Mouse (Mus musculus) liver, embryonic 12.5 days (tissue): ENCODE measurements around the gene Gm49425. TPM values are rescaled to one million over a fixed set of nuclear protein-coding genes. Genes with fewer than 3 reads are reported as not detected.

Experiments
- ATAC-seq: fragments of 200-750 bp; cut with Nextera tagmentation; 2 replicates; pipeline ENCODE4 v1.8.0; 2017; ENCODE audit warnings: moderate number of reproducible peaks, mild to moderate bottlenecking, moderate library complexity
- H3K27ac ChIP-seq: fragments of 300-500 bp; sonication (generic); 2 replicates; pipeline ENCODE4 v1.5.1; 2016; ENCODE audit warnings: mild to moderate bottlenecking
- H3K27me3 ChIP-seq: fragments of 300-500 bp; sonication (generic); replicated peaks from 2 replicates; pipeline ENCODE4 v1.6.1; 2016; ENCODE audit warnings: mild to moderate bottlenecking, moderate library complexity
- H3K36me3 ChIP-seq: fragments of 300-500 bp; sonication (generic); 2 replicates; pipeline ENCODE4 v1.6.1; 2016; ENCODE audit warnings: mild to moderate bottlenecking, moderate library complexity
- H3K4me1 ChIP-seq: fragments of 300-500 bp; sonication (generic); 2 replicates; pipeline ENCODE4 v1.6.1; 2016
- H3K4me2 ChIP-seq: fragments of 300-500 bp; sonication (generic); 2 replicates; pipeline ENCODE4 v1.6.1; 2016; ENCODE audit warnings: mild to moderate bottlenecking, moderate library complexity
- H3K4me3 ChIP-seq: fragments of 300-500 bp; sonication (generic); 2 replicates; pipeline ENCODE4 v1.5.1; 2016; ENCODE audit warnings: mild to moderate bottlenecking, moderate library complexity
- H3K9ac ChIP-seq: fragments of 300-500 bp; sonication (generic); 2 replicates; pipeline ENCODE4 v1.6.1; 2016; ENCODE audit warnings: mild to moderate bottlenecking, moderate library complexity
- H3K9me3 ChIP-seq: fragments of 300-500 bp; sonication (generic); replicated peaks from 2 replicates; pipeline ENCODE4 v1.6.1; 2016; ENCODE audit warnings: mild to moderate bottlenecking, moderate library complexity
- WGBS: fragments of 180-500 bp; shearing (Covaris S2); methylation state at CpG from one replicate; pipeline ENCODE4 v1.1.7; 2016; ENCODE audit not compliant: insufficient replicate concordance; 5-methylcytosine and 5-hydroxymethylcytosine counted together
- microRNA-seq: library from miRNA; unstranded; fragments of <30 nt; microRNA quantifications from one replicate; pipeline ENCODE4, GENCODE M21; 2017
- polyA plus RNA-seq: library from polyadenylated mRNA; unstranded; fragments of >200 nt; fragmentation: Nextera tagmentation; extraction: Ambion mirVana; gene quantifications from 2 replicates; pipeline ENCODE4 v1.2.1, GENCODE M21; 2016

Gene Gm49425
- polyA plus RNA-seq, 1 experiment from 2014 or later = not detected

DNA sequence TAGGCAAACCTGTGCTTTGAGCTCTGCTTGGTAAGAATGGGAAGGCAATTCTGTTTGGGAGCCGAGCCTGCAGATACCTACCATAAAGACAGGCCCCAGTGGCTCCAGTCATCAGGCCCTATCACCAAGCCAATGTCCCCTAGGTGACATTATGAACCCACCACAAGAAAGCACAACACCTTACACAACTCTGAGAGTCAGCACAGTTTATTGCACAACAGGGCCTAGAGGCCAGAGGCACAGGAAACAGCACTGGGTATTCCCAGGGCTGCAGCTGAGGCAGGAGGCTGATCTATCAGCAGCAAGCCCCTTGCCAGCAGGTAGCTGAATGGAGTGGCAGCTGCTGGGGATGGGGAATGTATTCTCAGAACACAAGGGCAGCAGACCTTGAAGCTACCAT, 32.1 kb downstream of the Gm49425 start:
- Histone ChIP-seq H3K27me3 (peaks cover 6% of the 10 kb centered on the region), H3K9ac (no peak overlapping the region), H3K27ac (no peak overlapping the region), H3K4me3 (no peak overlapping the region), H3K4me2 (no peak overlapping the region), H3K4me1 (no peaks in the 10 kb centered on the region; the same call in 1 of the 2 replicates), H3K36me3 (no peaks in the 10 kb centered on the region), H3K9me3 (no peaks in the 10 kb centered on the region)
- ATAC-seq = no peak
- WGBS = 39% methylated on average over 1 of the region's 1 CpGs

DNA sequence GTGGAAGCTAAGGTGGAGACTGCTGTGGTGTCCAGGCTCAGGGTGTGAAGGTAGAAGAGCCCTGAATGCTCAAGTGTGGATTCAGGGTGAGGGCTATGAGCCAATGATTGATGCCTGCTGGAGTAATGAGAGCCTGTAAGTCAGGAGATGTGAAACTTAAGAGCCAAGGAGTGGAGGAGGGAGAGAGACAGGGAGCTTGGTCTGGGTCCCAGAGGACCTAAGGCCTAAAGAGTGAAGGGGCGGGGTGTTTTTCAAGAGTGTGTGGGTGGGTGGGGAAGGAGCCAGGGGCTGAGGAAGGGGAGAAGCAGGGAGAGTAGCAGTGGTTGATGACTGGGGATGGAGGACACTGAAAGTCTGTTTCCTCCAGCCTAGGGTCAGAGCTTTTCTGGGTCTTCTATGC, 33.4 kb downstream of the Gm49425 start:
- no peaks in the 10 kb centered on the region for H3K9me3 ChIP-seq
- peaks cover 19% of the 10 kb centered on the region for H3K27me3 ChIP-seq
- WGBS = 91% methylated on average over 1 of the region's 1 CpGs
- no peak overlapping the region for H3K4me3 ChIP-seq
- H3K36me3 ChIP-seq = no peaks in the 10 kb centered on the region
- ATAC-seq = no peak
- peaks cover 9% of the 10 kb centered on the region for H3K4me1 ChIP-seq
- H3K9ac ChIP-seq = no peak overlapping the region
- no peak overlapping the region for H3K27ac ChIP-seq
- H3K4me2 ChIP-seq = no peak overlapping the region

DNA sequence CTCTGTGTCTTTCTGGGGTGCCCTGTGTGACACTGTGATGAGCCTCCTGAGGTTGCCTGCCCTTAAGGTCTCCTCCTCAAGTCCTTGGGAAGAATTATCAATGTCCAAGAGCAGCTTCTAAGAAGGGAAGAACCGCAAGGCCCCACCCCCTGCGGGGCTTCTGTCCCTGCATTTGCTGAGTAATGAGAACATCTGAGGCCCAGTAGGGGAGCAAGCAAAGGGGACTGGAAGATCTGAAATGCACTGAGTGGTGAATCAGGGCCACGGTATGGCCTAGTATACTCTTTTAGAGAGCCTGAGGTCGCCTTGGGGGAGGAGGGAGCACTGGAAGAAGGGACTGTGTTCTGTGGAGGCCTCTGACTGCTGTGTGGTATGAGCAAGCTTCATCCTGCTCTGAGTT, 35.0 kb downstream of the Gm49425 start:
- no peak overlapping the region for H3K4me3 ChIP-seq
- H3K4me1 ChIP-seq = peaks cover 9% of the 10 kb centered on the region
- H3K27ac ChIP-seq = no peak overlapping the region
- WGBS = 27% methylated on average over 4 of the region's 4 CpGs
- H3K27me3 ChIP-seq = peaks cover 28% of the 10 kb centered on the region
- H3K9me3 ChIP-seq = no peaks in the 10 kb centered on the region
- no peak overlapping the region for H3K4me2 ChIP-seq
- no peak for ATAC-seq
- no peaks in the 10 kb centered on the region for H3K36me3 ChIP-seq
- no peak overlapping the region for H3K9ac ChIP-seq

DNA sequence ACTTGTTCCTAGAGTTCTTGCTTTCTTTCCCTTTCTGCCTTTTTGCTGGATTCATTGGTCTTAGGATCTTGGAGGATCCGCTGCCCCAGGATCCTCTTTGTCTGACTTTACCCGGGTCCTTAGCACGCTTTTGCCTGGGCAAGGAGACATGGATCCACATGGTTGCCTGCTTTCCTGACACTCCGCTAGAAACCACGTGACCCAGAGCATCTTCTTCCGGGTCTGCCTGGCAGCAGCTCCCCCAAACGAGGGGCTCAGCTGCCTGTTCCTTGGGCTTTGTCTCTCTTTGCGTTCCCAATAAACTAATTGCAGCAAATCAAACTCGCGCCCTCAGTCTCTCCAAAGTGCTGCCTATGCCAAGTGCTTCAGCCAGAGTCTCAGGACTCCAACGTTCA, 37.4 kb downstream of the Gm49425 start:
- H3K27ac ChIP-seq = no peak overlapping the region
- no peak overlapping the region for H3K4me3 ChIP-seq
- no peaks in the 10 kb centered on the region for H3K9me3 ChIP-seq
- H3K4me2 ChIP-seq = peak overlapping the region; percentile 48
- H3K27me3 ChIP-seq = peaks cover 28% of the 10 kb centered on the region
- peaks cover 9% of the 10 kb centered on the region for H3K4me1 ChIP-seq
- H3K9ac ChIP-seq = no peak overlapping the region
- 32% methylated on average over 11 of the region's 11 CpGs for WGBS
- ATAC-seq = no peak
- H3K36me3 ChIP-seq = no peaks in the 10 kb centered on the region

DNA sequence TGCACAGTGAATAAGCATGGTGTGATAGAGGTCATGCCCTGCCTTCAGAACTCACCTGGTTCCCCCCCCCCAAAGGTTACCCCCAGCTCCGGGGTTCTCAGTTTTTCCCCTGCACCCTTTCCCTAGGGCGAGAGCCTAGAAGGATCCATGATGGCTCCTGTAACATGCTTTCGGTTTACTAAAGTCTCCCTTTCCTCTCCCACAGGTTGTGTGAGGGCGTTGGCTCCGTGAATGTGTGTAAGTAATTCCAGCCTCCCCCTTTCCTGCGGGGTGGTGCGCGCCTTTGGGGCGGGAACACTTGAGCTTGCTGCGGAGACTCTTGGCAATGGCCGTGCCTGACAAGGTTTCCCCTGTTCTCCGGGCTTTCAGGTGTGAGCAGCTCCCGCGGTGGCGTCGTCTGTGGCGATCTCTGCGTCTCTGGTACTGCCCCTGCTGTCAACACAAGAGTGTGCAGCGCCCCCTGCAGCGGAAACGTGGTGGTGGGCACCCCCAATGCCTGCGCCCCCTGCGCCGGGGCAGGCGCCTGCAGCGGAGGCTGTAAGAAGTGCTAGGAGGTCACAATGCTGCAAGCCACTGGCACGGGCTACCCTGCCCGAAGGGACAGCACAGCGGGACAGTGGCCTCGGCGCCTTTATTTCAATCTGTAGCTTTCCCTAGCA, 37.9 kb downstream of the Gm49425 start:
- H3K27ac ChIP-seq = no peak overlapping the region
- peaks cover 9% of the 10 kb centered on the region; the same call in 1 of the 2 replicates for H3K4me1 ChIP-seq
- peak overlapping the region; percentile 48 for H3K4me2 ChIP-seq
- ATAC-seq = no peak
- peaks cover 28% of the 10 kb centered on the region for H3K27me3 ChIP-seq
- H3K36me3 ChIP-seq = no peaks in the 10 kb centered on the region
- no peak overlapping the region for H3K9ac ChIP-seq
- 10% methylated on average over 31 of the region's 31 CpGs for WGBS
- no peaks in the 10 kb centered on the region for H3K9me3 ChIP-seq
- H3K4me3 ChIP-seq = peak overlapping the region; percentile 16; the same call in 1 of the 2 replicates

DNA sequence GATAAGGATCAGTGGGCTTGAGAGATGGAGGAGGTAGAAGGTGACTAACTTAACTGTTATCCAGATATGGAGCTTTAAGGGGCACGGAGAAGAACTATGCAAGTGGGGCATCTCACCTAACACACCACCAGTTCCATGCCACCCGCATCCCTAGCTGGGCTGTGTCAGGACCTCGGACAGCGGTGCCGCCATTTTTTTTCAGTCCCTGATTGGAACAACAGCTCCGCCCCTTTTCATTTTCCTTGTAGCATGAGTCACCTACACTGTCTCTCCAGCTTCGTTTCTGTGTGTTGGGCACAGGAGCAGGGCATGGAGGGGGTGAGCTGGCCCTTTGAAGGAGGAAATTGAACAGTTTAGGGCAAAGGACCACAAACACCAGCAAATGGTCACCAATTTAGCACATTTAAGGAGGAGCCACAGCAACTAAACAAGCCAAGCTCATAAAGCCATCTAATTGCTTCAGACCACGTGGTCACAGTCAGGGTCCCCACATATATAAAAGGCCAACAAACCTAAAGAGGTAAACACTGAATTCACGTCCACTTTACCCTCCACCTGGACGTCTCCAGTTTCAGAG, 44.0 kb downstream of the Gm49425 start, which contains the start of gene Krt86:
Krt86 (plus strand) TSS at position 527 of the 577 bp plus-strand sequence.
- no peak within 1 kb of the TSS for H3K27ac ChIP-seq
- 20% methylated on average over 10 of the region's 10 CpGs for WGBS
- ATAC-seq = no peak

DNA sequence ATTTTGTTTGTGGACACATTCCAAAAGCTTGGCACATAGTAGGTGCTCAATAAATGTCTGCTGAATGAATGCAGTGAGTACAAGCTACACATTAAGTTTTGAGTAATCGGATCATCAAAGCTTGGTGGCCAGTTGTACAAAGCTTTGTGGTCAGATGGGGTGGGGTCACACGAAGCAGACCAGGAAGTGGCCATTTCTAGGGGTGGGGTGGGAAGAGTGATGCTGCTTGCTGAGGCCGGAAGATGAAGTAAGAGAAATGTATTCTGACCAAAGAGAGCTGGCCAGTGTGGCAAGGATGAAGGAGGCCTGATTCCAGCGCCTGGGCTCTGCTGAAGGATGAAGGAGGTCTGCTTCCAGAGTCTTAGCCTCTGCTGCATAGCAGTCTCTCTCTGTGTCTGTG, 48.0 kb downstream of the Gm49425 start:
- ATAC-seq = no peak
- 50% methylated on average over 4 of the region's 4 CpGs for whole genome bisulfite sequencing
- Histone ChIP-seq H3K4me2 (no peak overlapping the region), H3K4me3 (no peak overlapping the region), H3K9me3 (no peaks in the 10 kb centered on the region), H3K4me1 (no peaks in the 10 kb centered on the region), H3K36me3 (no peaks in the 10 kb centered on the region), H3K27ac (no peak overlapping the region), H3K27me3 (no peaks in the 10 kb centered on the region), H3K9ac (no peak overlapping the region)

More for the DNA sequence above, 44.0 kb downstream of the Gm49425 start, which contains the start of gene Krt86:
- H3K4me2 ChIP-seq = no peak within 1 kb of the TSS
- H3K36me3 ChIP-seq = no peaks in the 10 kb centered on the region
- no peaks in the 10 kb centered on the region for H3K4me1 ChIP-seq
- no peak within 1 kb of the TSS for H3K4me3 ChIP-seq
- H3K9me3 ChIP-seq = no peaks in the 10 kb centered on the region
- H3K9ac ChIP-seq = no peak within 1 kb of the TSS
- 0 out of 2 replicates have a peak, but pooled peaks cover 6% of the 10 kb centered on the region for H3K27me3 ChIP-seq

Small RNA genes within 50 kb of the gene (microRNA-seq; reads per million reads assigned to microRNA genes)
- gene Gm44393 = not detected

Other genes with a start within 250 kb of the Gm49425 start
- 31.5 and 31.7 TPM in 2 replicates for gene Atg101, start 233.0 kb downstream of the Gm49425 start, polyA plus RNA-seq
- 0.17 and 0.19 TPM in 2 replicates for gene 6030408B16Rik, start 224.0 kb downstream of the Gm49425 start, polyA plus RNA-seq
- gene Krt80, start 147.1 kb downstream of the Gm49425 start, polyA plus RNA-seq = 0.11 and 0.16 TPM in 2 replicates
- 6.0 and 6.1 TPM in 2 replicates for gene Krt7, start 106.2 kb downstream of the Gm49425 start, polyA plus RNA-seq
- gene Krt87, start 78.5 kb downstream of the Gm49425 start, polyA plus RNA-seq = not detected in 2 replicates
- not detected in 2 replicates for gene Krt88, start 69.5 kb downstream of the Gm49425 start, polyA plus RNA-seq
- gene Krt81, start 53.5 kb downstream of the Gm49425 start, polyA plus RNA-seq = not detected in 2 replicates
- gene Krt86, start 43.8 kb downstream of the Gm49425 start, polyA plus RNA-seq = not detected in 2 replicates
- not detected in 2 replicates for gene Krt83, start 25.7 kb downstream of the Gm49425 start, polyA plus RNA-seq
- not detected in 2 replicates for gene Krt84, start 15.6 kb upstream of the Gm49425 start, polyA plus RNA-seq
- not detected in 2 replicates for gene Krt82, start 33.4 kb upstream of the Gm49425 start, polyA plus RNA-seq
- gene Krt90, start 45.7 kb upstream of the Gm49425 start, polyA plus RNA-seq = not detected in 2 replicates
- not detected in 2 replicates for gene Krt75, start 56.6 kb upstream of the Gm49425 start, polyA plus RNA-seq
- not detected in 2 replicates for gene Gm5414, start 110.9 kb upstream of the Gm49425 start, polyA plus RNA-seq
- not detected in 2 replicates for gene Gm5478, start 130.1 kb upstream of the Gm49425 start, polyA plus RNA-seq
- gene Krt6b, start 163.0 kb upstream of the Gm49425 start, polyA plus RNA-seq = not detected in 2 replicates
- not detected in 2 replicates for gene Krt6a, start 177.0 kb upstream of the Gm49425 start, polyA plus RNA-seq
- gene Krt5, start 195.6 kb upstream of the Gm49425 start, polyA plus RNA-seq = 0.08 and 0.38 TPM in 2 replicates
- not detected in 2 replicates for gene Krt71, start 225.8 kb upstream of the Gm49425 start, polyA plus RNA-seq